Mouse (Mus musculus): ENCODE results near the gene Hsd17b3.

GRCm38 (mm10) chr13:64092141-64092540 lies 3.1 kb upstream of the Hsd17b3 start:
- no peak for TF ChIP-seq POLR2A (IDR thresholded peaks at IDR 0.05; ENCODE audit: control insufficient read depth, low read depth, low read length)
- no peak for TF ChIP-seq CTCF (IDR thresholded peaks at IDR 0.05; ENCODE audit: control insufficient read depth, insufficient read depth, insufficient replicate concordance, low read depth, low read length)

Measured in testis, adult 2 months (tissue).